Mouse (Mus musculus) bone marrow macrophage, adult 2 months (primary cell): ENCODE measurements around the gene Faf1.

Experiments
- CTCF ChIP-seq: IDR thresholded peaks from 2 replicates; pipeline ENCODE4 v1.5.1; 2012; ENCODE audit warnings: low read depth, mild to moderate bottlenecking, low read length, moderate library complexity
- POLR2A ChIP-seq: IDR thresholded peaks from 2 replicates; pipeline ENCODE4 v1.6.1; 2012; ENCODE audit warnings: mild to moderate bottlenecking, low read depth, low read length, borderline replicate concordance

- TF ChIP-seq CTCF (no peak), POLR2A (no peak)
Measured at GRCm38 (mm10) chr4:109930445-109930844, 254.1 kb downstream of the Faf1 start.
